Mouse (Mus musculus) G1E-ER4 (cell line): ENCODE measurements around the gene Serpinb1c. TPM values are rescaled to one million over a fixed set of nuclear protein-coding genes. Genes with fewer than 3 reads are reported as not detected.

Experiments used
- GATA1 ChIP-seq: IDR thresholded peaks from one replicate; pipeline ENCODE4 v1.8.0; 2012; ENCODE audit warnings: low read length, inconsistent platforms
- polyA plus RNA-seq: library from polyadenylated mRNA; stranded (reverse); fragments of >175 nt; gene quantifications from 2 replicates; pipeline ENCODE4 v1.2.3, GENCODE M21; 2012

Serpinb1c gene
- polyA plus RNA-seq, 1 experiment = not detected

- TF ChIP-seq GATA1 = no peak
These were observed 64.8 kb downstream of the Serpinb1c start for GRCm38 (mm10) chr13:32833237-32833636.

- TF ChIP-seq GATA1 = no peak
These were observed 65.2 kb downstream of the Serpinb1c start for GRCm38 (mm10) chr13:32832776-32833175.

GRCm38 (mm10) chr13:32831505-32832273, 66.3 kb downstream of the Serpinb1c start:
- TF ChIP-seq GATA1 = no peak

Other genes with a start within 250 kb of the Serpinb1c start
- not detected in 2 replicates for gene Mylk4, start 114.3 kb downstream of the Serpinb1c start, polyA plus RNA-seq
- gene Wrnip1, start 96.2 kb downstream of the Serpinb1c start, polyA plus RNA-seq = 34.5 and 38.2 TPM in 2 replicates
- gene D930007J09Rik, start 95.4 kb downstream of the Serpinb1c start, polyA plus RNA-seq = not detected in 2 replicates
- not detected in 2 replicates for gene Serpinb1a, start 47.0 kb downstream of the Serpinb1c start, polyA plus RNA-seq
- not detected in 2 replicates for gene Serpinb6b, start 67.0 kb upstream of the Serpinb1c start, polyA plus RNA-seq
- 0.11 and 0.12 TPM in 2 replicates for gene Serpinb9, start 105.0 kb upstream of the Serpinb1c start, polyA plus RNA-seq
- not detected in 2 replicates for gene Serpinb9b, start 129.2 kb upstream of the Serpinb1c start, polyA plus RNA-seq
- not detected in 2 replicates for gene Serpinb1b, start 180.4 kb upstream of the Serpinb1c start, polyA plus RNA-seq